Mouse (Mus musculus): ENCODE data around the gene Pdgfc.

DNA sequence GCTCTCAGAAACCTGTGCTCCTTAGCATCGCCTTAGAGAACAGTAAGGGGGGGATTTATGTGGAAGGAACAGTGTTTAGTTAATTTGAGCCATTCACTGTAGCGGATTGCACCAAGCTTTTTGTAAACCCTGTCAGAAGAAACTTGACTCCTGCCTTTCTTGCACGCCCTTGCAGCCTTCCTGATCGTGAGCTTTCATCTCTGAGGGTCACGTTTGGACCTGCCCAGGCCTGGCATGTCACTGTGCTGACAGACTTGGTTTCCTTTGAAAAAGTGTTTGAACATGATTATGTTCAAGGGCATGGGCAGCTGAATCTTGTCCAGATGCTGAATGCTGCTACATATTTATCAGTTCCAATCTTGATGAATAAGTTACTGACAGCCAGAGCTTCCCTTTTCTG lies 169.0 kb downstream of the Pdgfc start:
- TF ChIP-seq POLR2A (IDR thresholded peaks at IDR 0.05; ENCODE audit: borderline replicate concordance, low read depth, low read length) (no peak), CTCF (IDR thresholded peaks at IDR 0.05; ENCODE audit: low read depth, low read length) (no peak)
